In genomic region chr1:179252611-179253010, GRCm38 (mm10) we compare ENCODE assay signal across 7 mouse cellular contexts.
"Had no signal": no experiment of that assay in that cellular context is flagged by ENCODE, and none has a peak within 500 bp of the region (broad histone marks: within the 10 kb centered on the region; RNA-seq: fewer than 3 reads in every experiment).

No protein-coding gene starts in this region.

- DNase-seq: kidney, postnatal 25 days; lung, embryonic 14.5 days; lung, postnatal 10 days; lung, postnatal 4 days; midbrain, embryonic 14.5 days; right cerebral cortex, postnatal 25 days; thymus, postnatal 36 days had no signal
